Mouse (Mus musculus): ENCODE results near the gene Lsp1.

Gene Lsp1

GRCm38 (mm10) chr7:142454706-142455105 is 5.9 kb upstream of the Lsp1 start:
- H3K36me3 ChIP-seq (ENCODE audit: insufficient read depth, low read length): no peaks in the 10 kb centered on the region
- TF ChIP-seq POU5F1 (IDR thresholded peaks at IDR 0.05; ENCODE audit: borderline replicate concordance, low read length) (no peak), NANOG (IDR thresholded peaks at IDR 0.05; ENCODE audit: borderline replicate concordance, low read length) (no peak), CTCF (conservative IDR thresholded peaks at IDR 0.05; ENCODE audit: low read length) (no peak)
- peaks cover 10% of the 10 kb centered on the region; the same call in 1 of the 2 replicates for H3K27me3 ChIP-seq (ENCODE audit: insufficient read depth, low read length)
- 0 out of 2 replicates have a peak, but pooled peaks cover 4% of the 10 kb centered on the region for H3K4me1 ChIP-seq (replicated peaks; ENCODE audit: low read depth, low read length)
- H3K4me3 ChIP-seq (replicated peaks; ENCODE audit: low read length): no peak overlapping the region
- H3K9me3 ChIP-seq (ENCODE audit: low read length): no peaks in the 10 kb centered on the region

- Histone ChIP-seq H3K4me3 (replicated peaks; ENCODE audit: low read length) (no peak overlapping the region), H3K4me1 (replicated peaks; ENCODE audit: low read depth, low read length) (0 out of 2 replicates have a peak, but pooled peaks cover 4% of the 10 kb centered on the region), H3K27me3 (ENCODE audit: insufficient read depth, low read length) (peaks cover 13% of the 10 kb centered on the region), H3K9me3 (ENCODE audit: low read length) (no peaks in the 10 kb centered on the region), H3K36me3 (ENCODE audit: insufficient read depth, low read length) (no peaks in the 10 kb centered on the region)
- TF ChIP-seq CTCF (conservative IDR thresholded peaks at IDR 0.05; ENCODE audit: low read length): no peak
- TF ChIP-seq POU5F1 (IDR thresholded peaks at IDR 0.05; ENCODE audit: borderline replicate concordance, low read length): no peak
- TF ChIP-seq NANOG (IDR thresholded peaks at IDR 0.05; ENCODE audit: borderline replicate concordance, low read length): no peak
Measured at GRCm38 (mm10) chr7:142455251-142455650, 5.4 kb upstream of the Lsp1 start.

- TF ChIP-seq CTCF (conservative IDR thresholded peaks at IDR 0.05; ENCODE audit: low read length): no peak
- no peak for TF ChIP-seq NANOG (IDR thresholded peaks at IDR 0.05; ENCODE audit: borderline replicate concordance, low read length)
- TF ChIP-seq POU5F1 (IDR thresholded peaks at IDR 0.05; ENCODE audit: borderline replicate concordance, low read length): no peak
- no peak overlapping the region for H3K4me3 ChIP-seq (replicated peaks; ENCODE audit: low read length)
- H3K27me3 ChIP-seq (ENCODE audit: insufficient read depth, low read length): peaks cover 15% of the 10 kb centered on the region
Measured at GRCm38 (mm10) chr7:142456806-142457205, 3.8 kb upstream of the Lsp1 start.

GRCm38 (mm10) chr7:142457227-142457811 is 3.3 kb upstream of the Lsp1 start:
- peaks cover 20% of the 10 kb centered on the region for H3K27me3 ChIP-seq (ENCODE audit: insufficient read depth, low read length)
- no peak overlapping the region for H3K4me3 ChIP-seq (replicated peaks; ENCODE audit: low read length)
- H3K36me3 ChIP-seq (ENCODE audit: insufficient read depth, low read length): no peaks in the 10 kb centered on the region
- H3K4me1 ChIP-seq (replicated peaks; ENCODE audit: low read depth, low read length): 0 out of 2 replicates have a peak, but pooled peaks cover 4% of the 10 kb centered on the region
- TF ChIP-seq CTCF (conservative IDR thresholded peaks at IDR 0.05; ENCODE audit: low read length) (no peak), POU5F1 (IDR thresholded peaks at IDR 0.05; ENCODE audit: borderline replicate concordance, low read length) (no peak), NANOG (IDR thresholded peaks at IDR 0.05; ENCODE audit: borderline replicate concordance, low read length) (no peak)
- no peaks in the 10 kb centered on the region for H3K9me3 ChIP-seq (ENCODE audit: low read length)

More at GRCm38 (mm10) chr7:142456806-142457205, 3.8 kb upstream of the Lsp1 start:
- no peaks in the 10 kb centered on the region for H3K9me3 ChIP-seq (ENCODE audit: low read length)
- H3K36me3 ChIP-seq (ENCODE audit: insufficient read depth, low read length): no peaks in the 10 kb centered on the region
- H3K4me1 ChIP-seq (replicated peaks; ENCODE audit: low read depth, low read length): 0 out of 2 replicates have a peak, but pooled peaks cover 4% of the 10 kb centered on the region

GRCm38 (mm10) chr7:142458026-142458425 is 2.6 kb upstream of the Lsp1 start:
- Histone ChIP-seq H3K36me3 (ENCODE audit: insufficient read depth, low read length) (no peaks in the 10 kb centered on the region), H3K4me1 (replicated peaks; ENCODE audit: low read depth, low read length) (0 out of 2 replicates have a peak, but pooled peaks cover 4% of the 10 kb centered on the region), H3K4me3 (replicated peaks; ENCODE audit: low read length) (no peak overlapping the region), H3K27me3 (ENCODE audit: insufficient read depth, low read length) (peaks cover 24% of the 10 kb centered on the region), H3K9me3 (ENCODE audit: low read length) (no peaks in the 10 kb centered on the region)
- no peak for TF ChIP-seq POU5F1 (IDR thresholded peaks at IDR 0.05; ENCODE audit: borderline replicate concordance, low read length)
- TF ChIP-seq CTCF (conservative IDR thresholded peaks at IDR 0.05; ENCODE audit: low read length): no peak
- TF ChIP-seq NANOG (IDR thresholded peaks at IDR 0.05; ENCODE audit: borderline replicate concordance, low read length): no peak

GRCm38 (mm10) chr7:142458676-142459298 is 1.8 kb upstream of the Lsp1 start:
- peaks cover 28% of the 10 kb centered on the region for H3K27me3 ChIP-seq (ENCODE audit: insufficient read depth, low read length)
- TF ChIP-seq CTCF (conservative IDR thresholded peaks at IDR 0.05; ENCODE audit: low read length): no peak
- TF ChIP-seq NANOG (IDR thresholded peaks at IDR 0.05; ENCODE audit: borderline replicate concordance, low read length): no peak
- TF ChIP-seq POU5F1 (IDR thresholded peaks at IDR 0.05; ENCODE audit: borderline replicate concordance, low read length): no peak

GRCm38 (mm10) chr7:142459299-142459691 is 1.3 kb upstream of the Lsp1 start:
- H3K4me3 ChIP-seq (replicated peaks; ENCODE audit: low read length): no peak overlapping the region
- H3K9me3 ChIP-seq (ENCODE audit: low read length): no peaks in the 10 kb centered on the region
- no peak for TF ChIP-seq NANOG (IDR thresholded peaks at IDR 0.05; ENCODE audit: borderline replicate concordance, low read length)
- TF ChIP-seq POU5F1 (IDR thresholded peaks at IDR 0.05; ENCODE audit: borderline replicate concordance, low read length): no peak
- no peak for TF ChIP-seq CTCF (conservative IDR thresholded peaks at IDR 0.05; ENCODE audit: low read length)
- H3K4me1 ChIP-seq (replicated peaks; ENCODE audit: low read depth, low read length): 0 out of 2 replicates have a peak, but pooled peaks cover 4% of the 10 kb centered on the region
- peaks cover 33% of the 10 kb centered on the region for H3K27me3 ChIP-seq (ENCODE audit: insufficient read depth, low read length)
- H3K36me3 ChIP-seq (ENCODE audit: insufficient read depth, low read length): no peaks in the 10 kb centered on the region

More at GRCm38 (mm10) chr7:142458676-142459298, 1.8 kb upstream of the Lsp1 start:
- no peaks in the 10 kb centered on the region for H3K9me3 ChIP-seq (ENCODE audit: low read length)
- H3K4me3 ChIP-seq (replicated peaks; ENCODE audit: low read length): no peak overlapping the region
- no peaks in the 10 kb centered on the region for H3K36me3 ChIP-seq (ENCODE audit: insufficient read depth, low read length)
- 0 out of 2 replicates have a peak, but pooled peaks cover 4% of the 10 kb centered on the region for H3K4me1 ChIP-seq (replicated peaks; ENCODE audit: low read depth, low read length)

GRCm38 (mm10) chr7:142461446-142461845 is 837 bp downstream of the Lsp1 start:
- TF ChIP-seq NANOG (IDR thresholded peaks at IDR 0.05; ENCODE audit: borderline replicate concordance, low read length) (no peak), CTCF (conservative IDR thresholded peaks at IDR 0.05; ENCODE audit: low read length) (no peak), POU5F1 (IDR thresholded peaks at IDR 0.05; ENCODE audit: borderline replicate concordance, low read length) (no peak)
- H3K4me1 ChIP-seq (replicated peaks; ENCODE audit: low read depth, low read length): no peaks in the 10 kb centered on the region
- no peak overlapping the region for H3K4me3 ChIP-seq (replicated peaks; ENCODE audit: low read length)
- no peaks in the 10 kb centered on the region for H3K9me3 ChIP-seq (ENCODE audit: low read length)
- no peaks in the 10 kb centered on the region for H3K36me3 ChIP-seq (ENCODE audit: insufficient read depth, low read length)
- peaks cover 48% of the 10 kb centered on the region for H3K27me3 ChIP-seq (ENCODE audit: insufficient read depth, low read length)

All from E14TG2a.4 (cell line).